Mouse (Mus musculus) layer of hippocampus, adult 8-10 months (tissue): Measurements from ENCODE around the gene AI661453. TPM values are rescaled to one million over a fixed set of nuclear protein-coding genes. Genes with fewer than 3 reads are reported as not detected.

Experiments
- DNase-seq, 2 experiments: peaks; one replicate each; pipeline ENCODE4 v3.0.0; 2022; ENCODE audit warnings: low spot score in 2 of 2
- total RNA-seq, 4 experiments: library from RNA; stranded (reverse); gene quantifications; 2 replicates each; pipeline ENCODE4 v1.2.4; 2022

The AI661453 gene
- total RNA-seq, 4 experiments from 2014 or later, result 0.23 to 0.82 (median 0.66) TPM

- no peak for DNase-seq
These were observed 29.9 kb downstream of the AI661453 start for GRCm38 (mm10) chr17:47466284-47466683.

GRCm38 (mm10) chr17:47467659-47468058 lies 31.2 kb downstream of the AI661453 start:
- DNase-seq, result no peak

- DNase-seq, result no peak
These were observed 31.6 kb downstream of the AI661453 start for GRCm38 (mm10) chr17:47468063-47468462.

GRCm38 (mm10) chr17:47468466-47468865 lies 32.1 kb downstream of the AI661453 start:
- DNase-seq, result no peak

GRCm38 (mm10) chr17:47469642-47470041 lies 33.2 kb downstream of the AI661453 start:
- no peak for DNase-seq

- no peak for DNase-seq
These were observed 33.7 kb downstream of the AI661453 start for GRCm38 (mm10) chr17:47470121-47470520.

- peak in 1 of 2 experiments; percentile 38 for DNase-seq
These were observed 34.3 kb downstream of the AI661453 start for GRCm38 (mm10) chr17:47470686-47471085.

- DNase-seq, result no peak
These were observed 36.3 kb downstream of the AI661453 start for GRCm38 (mm10) chr17:47472435-47473350.

GRCm38 (mm10) chr17:47473434-47473974 lies 37.1 kb downstream of the AI661453 start:
- no peak for DNase-seq

GRCm38 (mm10) chr17:47474250-47474649 lies 37.8 kb downstream of the AI661453 start:
- no peak for DNase-seq

- DNase-seq, result no peak
These were observed 38.8 kb downstream of the AI661453 start for GRCm38 (mm10) chr17:47475181-47475580.

GRCm38 (mm10) chr17:47475714-47476113 lies 39.3 kb downstream of the AI661453 start:
- no peak for DNase-seq

GRCm38 (mm10) chr17:47479887-47480286 lies 43.5 kb downstream of the AI661453 start:
- DNase-seq, result no peak

GRCm38 (mm10) chr17:47482401-47482800 lies 46.0 kb downstream of the AI661453 start:
- peak in 1 of 2 experiments; percentile 42 for DNase-seq

- DNase-seq, result no peak
These were observed 48.0 kb downstream of the AI661453 start for GRCm38 (mm10) chr17:47484241-47484921.

- DNase-seq, result no peak
These were observed 48.6 kb downstream of the AI661453 start for GRCm38 (mm10) chr17:47484993-47485392.

- no peak for DNase-seq
These were observed 49.4 kb downstream of the AI661453 start for GRCm38 (mm10) chr17:47485791-47486190.

- DNase-seq, result no peak
These were observed 54.4 kb downstream of the AI661453 start for GRCm38 (mm10) chr17:47490791-47491190.

- DNase-seq, result no peak
These were observed 56.3 kb downstream of the AI661453 start for GRCm38 (mm10) chr17:47492731-47493130.

- no peak for DNase-seq
These were observed 57.2 kb downstream of the AI661453 start for GRCm38 (mm10) chr17:47493653-47494052.

- DNase-seq, result no peak
These were observed 57.7 kb downstream of the AI661453 start for GRCm38 (mm10) chr17:47494132-47494531.

GRCm38 (mm10) chr17:47501531-47501930 lies 65.1 kb downstream of the AI661453 start:
- DNase-seq, result no peak
